Comparison of ENCODE assay signal across 8 mouse cellular contexts in genomic region chr17:55969966-55970891, GRCm38 (mm10). TPM values are rescaled to one million over a fixed set of nuclear protein-coding genes. Genes with fewer than 3 reads are reported as not detected.
DNase-seq lines count a peak whose midpoint lies in the region; ATAC-seq and TF ChIP-seq lines count a peak whose summit lies in the region.

Shd (plus strand) TSS chr17:55970467.

- H3K9me3 ChIP-seq in ES-Bruce4 (replicated peaks; ENCODE audit: control insufficient read depth, insufficient read depth, low read length, poor library complexity, severe bottlenecking), result no peaks in the 10 kb centered on the region
- no peaks in the 10 kb centered on the region for H3K9me3 ChIP-seq in embryonic facial prominence, embryonic 12.5 days
- H3K9me3 ChIP-seq in hindbrain, embryonic 13.5 days, result no peaks in the 10 kb centered on the region
- no peaks in the 10 kb centered on the region for H3K9me3 ChIP-seq in limb, embryonic 14.5 days (ENCODE audit: control insufficient read depth, low read length)
- no peaks in the 10 kb centered on the region for H3K9me3 ChIP-seq in neural tube, embryonic 14.5 days (ENCODE audit: control insufficient read depth, low read length)

- no peak within 1 kb of the TSS for H3K27ac ChIP-seq in ES-Bruce4 (ENCODE audit: insufficient read depth, low read length)
- H3K27ac ChIP-seq in embryonic facial prominence, embryonic 12.5 days, result no peak within 1 kb of the TSS
- H3K27ac ChIP-seq in hindbrain, embryonic 13.5 days, result peak within 1 kb of the TSS; percentile 96
- H3K27ac ChIP-seq in limb, embryonic 14.5 days (replicated peaks; ENCODE audit: low read depth, low read length), result no peak within 1 kb of the TSS
- peak within 1 kb of the TSS; percentile 90 for H3K27ac ChIP-seq in neural tube, embryonic 14.5 days (ENCODE audit: low read depth, low read length)

- TF ChIP-seq POLR2A in ES-Bruce4 (IDR thresholded peaks at IDR 0.05; ENCODE audit: insufficient read depth, low read length), result no peak
- TF ChIP-seq POLR2A in limb, embryonic 14.5 days (IDR thresholded peaks at IDR 0.05; ENCODE audit: borderline replicate concordance, extremely low read depth, insufficient read depth, insufficient read length), result no peak; the same call in 1 of the 2 replicates

- peak within 1 kb of the TSS; percentile 67 for H3K4me3 ChIP-seq in ES-Bruce4 (ENCODE audit: low read depth, low read length)
- H3K4me3 ChIP-seq in embryonic facial prominence, embryonic 12.5 days, result peak within 1 kb of the TSS; percentile 53
- peak within 1 kb of the TSS; percentile 70 for H3K4me3 ChIP-seq in hindbrain, embryonic 13.5 days
- peak within 1 kb of the TSS; percentile 63 for H3K4me3 ChIP-seq in limb, embryonic 14.5 days (replicated peaks; ENCODE audit: low read length)
- H3K4me3 ChIP-seq in neural tube, embryonic 14.5 days (ENCODE audit: low read depth, low read length), result peak within 1 kb of the TSS; percentile 65

- WGBS in embryonic facial prominence, embryonic 12.5 days, result 8% methylated on average over 55 of the region's 55 CpGs
- WGBS in hindbrain, embryonic 13.5 days, result 8% methylated on average over 53 of the region's 55 CpGs
- 10% methylated on average over 41 of the region's 55 CpGs for WGBS in limb, embryonic 14.5 days
- 7% methylated on average over 53 of the region's 55 CpGs for WGBS in neural tube, embryonic 14.5 days

- peak; percentile 16; the same call in 1 of the 2 replicates for ATAC-seq in embryonic facial prominence, embryonic 12.5 days (ENCODE audit: insufficient number of reproducible peaks, insufficient read depth, low FRiP score, low TSS enrichment)
- peak; percentile 47 for ATAC-seq in hindbrain, embryonic 13.5 days (ENCODE audit: low FRiP score)
- ATAC-seq in limb, embryonic 14.5 days (ENCODE audit: low FRiP score, low read depth), result peak; percentile 69
- ATAC-seq in neural tube, embryonic 14.5 days (ENCODE audit: low read depth), result peak; percentile 54

- TF ChIP-seq EP300 in ES-Bruce4 (IDR thresholded peaks at IDR 0.05; ENCODE audit: insufficient read depth, low read depth, low read length), result no peak

- TF ChIP-seq CTCF in ES-Bruce4 (IDR thresholded peaks at IDR 0.05; ENCODE audit: low read depth, low read length), result no peak

- H3K36me3 ChIP-seq in ES-Bruce4 (ENCODE audit: control insufficient read depth, insufficient read depth, low read length, poor library complexity, severe bottlenecking), result no peaks in the 10 kb centered on the region
- H3K36me3 ChIP-seq in embryonic facial prominence, embryonic 12.5 days, result peaks cover 24% of the 10 kb centered on the region
- H3K36me3 ChIP-seq in hindbrain, embryonic 13.5 days, result peaks cover 54% of the 10 kb centered on the region
- peaks cover 33% of the 10 kb centered on the region for H3K36me3 ChIP-seq in limb, embryonic 14.5 days (ENCODE audit: control insufficient read depth, insufficient read depth, low read length)
- H3K36me3 ChIP-seq in neural tube, embryonic 14.5 days (ENCODE audit: control insufficient read depth, insufficient read depth, low read length), result peaks cover 13% of the 10 kb centered on the region

- H3K4me1 ChIP-seq in ES-Bruce4 (ENCODE audit: control insufficient read depth, insufficient read depth, low read length), result peaks cover 3% of the 10 kb centered on the region
- peaks cover 21% of the 10 kb centered on the region; the same call in 1 of the 2 replicates for H3K4me1 ChIP-seq in embryonic facial prominence, embryonic 12.5 days
- peaks cover 63% of the 10 kb centered on the region for H3K4me1 ChIP-seq in hindbrain, embryonic 13.5 days (replicated peaks)
- peaks cover 6% of the 10 kb centered on the region; the same call in 1 of the 2 replicates for H3K4me1 ChIP-seq in limb, embryonic 14.5 days (ENCODE audit: control insufficient read depth, insufficient read depth, low read length)
- peaks cover 20% of the 10 kb centered on the region for H3K4me1 ChIP-seq in neural tube, embryonic 14.5 days (ENCODE audit: control insufficient read depth, insufficient read depth, low read length)

- no peaks in the 10 kb centered on the region for H3K27me3 ChIP-seq in ES-Bruce4 (ENCODE audit: control insufficient read depth, insufficient read depth, low read length, poor library complexity, severe bottlenecking)
- H3K27me3 ChIP-seq in embryonic facial prominence, embryonic 12.5 days, result 0 out of 2 replicates have a peak, but pooled peaks cover 6% of the 10 kb centered on the region
- no peaks in the 10 kb centered on the region for H3K27me3 ChIP-seq in hindbrain, embryonic 13.5 days
- no peaks in the 10 kb centered on the region for H3K27me3 ChIP-seq in limb, embryonic 14.5 days (ENCODE audit: control insufficient read depth, insufficient read depth, low read length)
- no peaks in the 10 kb centered on the region for H3K27me3 ChIP-seq in neural tube, embryonic 14.5 days (ENCODE audit: control insufficient read depth, insufficient read depth, low read length)

- H3K9ac ChIP-seq in ES-Bruce4 (ENCODE audit: low read depth, poor library complexity, severe bottlenecking), result peak within 1 kb of the TSS; percentile 73
- peak within 1 kb of the TSS; percentile 73 for H3K9ac ChIP-seq in embryonic facial prominence, embryonic 12.5 days
- peak within 1 kb of the TSS; percentile 91 for H3K9ac ChIP-seq in hindbrain, embryonic 13.5 days
- peak within 1 kb of the TSS; percentile 80 for H3K9ac ChIP-seq in limb, embryonic 14.5 days (ENCODE audit: low read depth, low read length, severe bottlenecking)
- peak within 1 kb of the TSS; percentile 96 for H3K9ac ChIP-seq in neural tube, embryonic 14.5 days (replicated peaks; ENCODE audit: low read depth, low read length)

- H3K4me2 ChIP-seq in embryonic facial prominence, embryonic 12.5 days (replicated peaks), result peak within 1 kb of the TSS; percentile 68
- H3K4me2 ChIP-seq in hindbrain, embryonic 13.5 days, result peak within 1 kb of the TSS; percentile 87
- H3K4me2 ChIP-seq in limb, embryonic 14.5 days (replicated peaks; ENCODE audit: low read depth, low read length, severe bottlenecking), result peak within 1 kb of the TSS; percentile 90
- H3K4me2 ChIP-seq in neural tube, embryonic 14.5 days (ENCODE audit: low read depth, low read length), result peak within 1 kb of the TSS; percentile 59

- peak; percentile 61 for DNase-seq in adrenal gland, postnatal 14 days
- DNase-seq in adrenal gland, adult 8-10 months, result no peak
- DNase-seq in limb, embryonic 14.5 days (ENCODE audit: low spot score), result no peak
- DNase-seq in natural killer cell, adult 2 months (ENCODE audit: low spot score in 2 of 2), result no peak

RNA-seq across cellular contexts. Expression of gene Shd, which starts in this region (rescaled TPM):
- 1.2 and 3.7 TPM in 2 replicates for total RNA-seq in adrenal gland, postnatal 14 days (2021)
- total RNA-seq in adrenal gland, adult 8-10 months (2022), result 1 to 10 TPM; 1.7 to 4.8 (median 3.0) TPM
- polyA plus RNA-seq in ES-Bruce4 (2011; ENCODE audit: insufficient read depth, insufficient read length, low read depth, missing spikeins), result 2.5 and 4.3 TPM in 2 replicates
- polyA plus RNA-seq in embryonic facial prominence, embryonic 12.5 days (2016; fragmentation: Nextera tagmentation; extraction: Ambion mirVana), result 41.4 and 46.8 TPM in 2 replicates
- 170 and 182 TPM in 2 replicates for polyA plus RNA-seq in hindbrain, embryonic 13.5 days (2015; fragmentation: Nextera tagmentation; extraction: Ambion mirVana)
- polyA plus RNA-seq in limb, embryonic 14.5 days (2012; rRNA removed), result 58.0 and 77.5 TPM in 2 replicates
- polyA plus RNA-seq in limb, embryonic 14.5 days (2014; fragmentation: Nextera tagmentation; extraction: Ambion mirVana), result 25.8 and 33.7 TPM in 2 replicates
- polyA plus RNA-seq in neural tube, embryonic 14.5 days (2014; fragmentation: Nextera tagmentation; extraction: Ambion mirVana), result 158 and 218 TPM in 2 replicates

Comparison
In these comparisons a context has a peak if more than half of its experiments do, and no peak if none do; other contexts are left out.
1. H3K27ac ChIP-seq: peak in hindbrain, embryonic 13.5 days (single experiment) and neural tube, embryonic 14.5 days (single experiment); none in ES-Bruce4 (single experiment), embryonic facial prominence, embryonic 12.5 days (single experiment) and limb, embryonic 14.5 days (single experiment).
2. ATAC-seq: peak in every context shown above with its lines; median percentile 69 in limb, embryonic 14.5 days; 54 in neural tube, embryonic 14.5 days; 47 in hindbrain, embryonic 13.5 days; 16 in embryonic facial prominence, embryonic 12.5 days.
3. Peak in every context shown above with its lines, with median percentiles within 50 percentile points of each other: H3K4me3 ChIP-seq, H3K9ac ChIP-seq and H3K4me2 ChIP-seq.